Mouse (Mus musculus) liver, embryonic 13.5 days (tissue): ENCODE data around the gene Cyth2. TPM values are rescaled to one million over a fixed set of nuclear protein-coding genes. Genes with fewer than 3 reads are reported as not detected.

Experiments used
- ATAC-seq: fragments of 200-750 bp; cut with Nextera tagmentation; 2 replicates; pipeline ENCODE4 v1.8.0; 2017; ENCODE audit warnings: low read depth, mild to moderate bottlenecking, moderate number of reproducible peaks, moderate library complexity
- DNase-seq: peaks from one replicate; pipeline ENCODE4 v3.0.0; 2022
- H3K27ac ChIP-seq: fragments of 300-500 bp; sonication (generic); 2 replicates; pipeline ENCODE4 v1.5.1; 2015; ENCODE audit warnings: moderate library complexity, mild to moderate bottlenecking, inconsistent platforms
- H3K27me3 ChIP-seq: fragments of 300-500 bp; sonication (generic); 2 replicates; pipeline ENCODE4 v1.6.1; 2015; ENCODE audit warnings: mild to moderate bottlenecking, inconsistent platforms
- H3K36me3 ChIP-seq: fragments of 300-500 bp; sonication (generic); 2 replicates; pipeline ENCODE4 v1.6.1; 2015; ENCODE audit warnings: mild to moderate bottlenecking, inconsistent platforms
- H3K4me1 ChIP-seq: fragments of 300-500 bp; sonication (generic); replicated peaks from 2 replicates; pipeline ENCODE4 v1.6.1; 2015; ENCODE audit warnings: inconsistent platforms
- H3K4me2 ChIP-seq: fragments of 300-500 bp; sonication (generic); 2 replicates; pipeline ENCODE4 v1.6.1; 2015; ENCODE audit warnings: inconsistent platforms, mild to moderate bottlenecking, moderate library complexity
- H3K4me3 ChIP-seq: fragments of 300-500 bp; sonication (generic); replicated peaks from 2 replicates; pipeline ENCODE4 v1.5.1; 2015; ENCODE audit warnings: mild to moderate bottlenecking, inconsistent platforms
- H3K9ac ChIP-seq: fragments of 300-500 bp; sonication (generic); 2 replicates; pipeline ENCODE4 v1.6.1; 2015; ENCODE audit warnings: mild to moderate bottlenecking, inconsistent platforms
- H3K9me3 ChIP-seq: fragments of 300-500 bp; sonication (generic); replicated peaks from 2 replicates; pipeline ENCODE4 v1.6.1; 2016; ENCODE audit warnings: inconsistent platforms
- WGBS: fragments of 180-500 bp; shearing (Covaris S2); methylation state at CpG from one replicate; pipeline ENCODE4 v1.1.7; 2015; ENCODE audit not compliant: insufficient replicate concordance; 5-methylcytosine and 5-hydroxymethylcytosine counted together
- polyA plus RNA-seq: library from polyadenylated mRNA; unstranded; fragments of >200 nt; fragmentation: Nextera tagmentation; extraction: Ambion mirVana; gene quantifications from 2 replicates; pipeline ENCODE4 v1.2.1, GENCODE M21; 2015

Cyth2 gene
- polyA plus RNA-seq, 1 experiment from 2014 or later = 36.1 TPM

- H3K4me3 ChIP-seq = peak within 1 kb of the TSS; percentile 60
- H3K4me1 ChIP-seq = peaks cover 25% of the 10 kb centered on the region
- ATAC-seq (peak; percentile 56), DNase-seq (no peak)
- H3K9ac ChIP-seq = peak within 1 kb of the TSS; percentile 62
- peak within 1 kb of the TSS; percentile 69 for H3K4me2 ChIP-seq
- WGBS = under 1% methylated on average over 38 of the region's 38 CpGs
- no peaks in the 10 kb centered on the region for H3K36me3 ChIP-seq
- H3K27me3 ChIP-seq = peaks cover 81% of the 10 kb centered on the region
- no peak within 1 kb of the TSS for H3K27ac ChIP-seq
- H3K9me3 ChIP-seq = no peaks in the 10 kb centered on the region
Observed at GRCm38 (mm10) chr7:45783511-45784091, 30.8 kb downstream of the Cyth2 start, which contains the start of gene Lmtk3. Gene Lmtk3 (plus strand): TSS chr7:45783738.

DNA sequence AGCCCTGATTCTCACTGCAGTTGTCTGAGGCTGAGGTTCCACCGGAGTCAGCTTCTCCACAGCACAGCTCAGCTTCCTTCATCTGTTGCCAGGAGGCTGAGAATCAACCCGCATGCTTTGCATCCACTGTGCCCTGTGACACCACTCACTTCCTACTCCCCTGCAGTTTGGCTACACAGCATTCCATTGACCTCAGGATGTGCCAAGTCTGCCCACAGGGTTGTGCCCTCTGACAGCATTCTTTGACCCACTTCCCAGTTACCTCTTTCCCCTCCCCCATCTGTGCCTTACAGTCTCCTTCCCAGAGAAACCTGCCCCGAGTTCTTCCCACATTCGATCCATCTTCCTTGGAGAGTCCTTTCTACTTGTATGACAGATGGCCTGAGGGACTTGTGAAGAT, 32.1 kb downstream of the Cyth2 start:
- H3K27ac ChIP-seq = no peak overlapping the region
- H3K4me1 ChIP-seq = peaks cover 25% of the 10 kb centered on the region
- H3K27me3 ChIP-seq = peaks cover 68% of the 10 kb centered on the region
- H3K9ac ChIP-seq = no peak overlapping the region
- WGBS = 61% methylated on average over 4 of the region's 4 CpGs
- no peak overlapping the region for H3K4me2 ChIP-seq
- no peaks in the 10 kb centered on the region for H3K9me3 ChIP-seq
- ATAC-seq (no peak), DNase-seq (no peak)
- no peak overlapping the region for H3K4me3 ChIP-seq
- H3K36me3 ChIP-seq = no peaks in the 10 kb centered on the region

GRCm38 (mm10) chr7:45779081-45779641, 35.2 kb downstream of the Cyth2 start:
- Histone ChIP-seq H3K4me1 (peaks cover 15% of the 10 kb centered on the region), H3K9ac (no peak overlapping the region), H3K27me3 (peaks cover 39% of the 10 kb centered on the region), H3K27ac (no peak overlapping the region), H3K9me3 (no peaks in the 10 kb centered on the region), H3K36me3 (no peaks in the 10 kb centered on the region), H3K4me3 (no peak overlapping the region), H3K4me2 (peak overlapping the region; percentile 26; the same call in 1 of the 2 replicates)
- ATAC-seq = no peak
- WGBS = 15% methylated on average over 22 of the region's 22 CpGs
- no peak for DNase-seq

- ATAC-seq (no peak), DNase-seq (no peak)
- no peak overlapping the region for H3K9ac ChIP-seq
- H3K4me2 ChIP-seq = no peak overlapping the region
- no peak overlapping the region for H3K27ac ChIP-seq
- WGBS = 44% methylated on average over 7 of the region's 7 CpGs
- H3K36me3 ChIP-seq = no peaks in the 10 kb centered on the region
- H3K9me3 ChIP-seq = no peaks in the 10 kb centered on the region
- H3K4me3 ChIP-seq = no peak overlapping the region
- peaks cover 5% of the 10 kb centered on the region for H3K4me1 ChIP-seq
- H3K27me3 ChIP-seq = peaks cover 18% of the 10 kb centered on the region
Observed at GRCm38 (mm10) chr7:45775237-45775636, 39.1 kb downstream of the Cyth2 start.

GRCm38 (mm10) chr7:45771101-45771500, 43.3 kb downstream of the Cyth2 start:
- no peak overlapping the region for H3K9ac ChIP-seq
- H3K4me1 ChIP-seq = no peaks in the 10 kb centered on the region
- DNase-seq (no peak), ATAC-seq (no peak)
- H3K4me2 ChIP-seq = no peak overlapping the region
- WGBS = 49% methylated on average over 4 of the region's 4 CpGs
- no peak overlapping the region for H3K27ac ChIP-seq
- H3K36me3 ChIP-seq = no peaks in the 10 kb centered on the region
- H3K4me3 ChIP-seq = no peak overlapping the region
- H3K9me3 ChIP-seq = no peaks in the 10 kb centered on the region; the same call in 1 of the 2 replicates
- peaks cover 7% of the 10 kb centered on the region; the same call in 1 of the 2 replicates for H3K27me3 ChIP-seq

- Histone ChIP-seq H3K27me3 (peaks cover 7% of the 10 kb centered on the region; the same call in 1 of the 2 replicates), H3K4me1 (no peaks in the 10 kb centered on the region), H3K27ac (no peak overlapping the region), H3K36me3 (no peaks in the 10 kb centered on the region), H3K4me2 (no peak overlapping the region), H3K9ac (no peak overlapping the region), H3K4me3 (no peak overlapping the region), H3K9me3 (no peaks in the 10 kb centered on the region; the same call in 1 of the 2 replicates)
- WGBS = 54% methylated on average over 8 of the region's 8 CpGs
- ATAC-seq (no peak), DNase-seq (no peak)
Observed at GRCm38 (mm10) chr7:45770427-45771082, 43.8 kb downstream of the Cyth2 start.

- DNase-seq (no peak), ATAC-seq (no peak)
- H3K36me3 ChIP-seq = no peaks in the 10 kb centered on the region
- H3K9ac ChIP-seq = no peak overlapping the region
- H3K4me2 ChIP-seq = no peak overlapping the region
- peaks cover 2% of the 10 kb centered on the region; the same call in 1 of the 2 replicates for H3K27me3 ChIP-seq
- WGBS = 71% methylated on average over 6 of the region's 6 CpGs
- no peak overlapping the region for H3K4me3 ChIP-seq
- no peak overlapping the region for H3K27ac ChIP-seq
- no peaks in the 10 kb centered on the region; the same call in 1 of the 2 replicates for H3K9me3 ChIP-seq
- no peaks in the 10 kb centered on the region for H3K4me1 ChIP-seq
Observed at GRCm38 (mm10) chr7:45767500-45767899, 46.9 kb downstream of the Cyth2 start.

- Histone ChIP-seq H3K4me3 (no peak overlapping the region), H3K4me2 (no peak overlapping the region), H3K27me3 (peaks cover 2% of the 10 kb centered on the region; the same call in 1 of the 2 replicates), H3K36me3 (no peaks in the 10 kb centered on the region), H3K9ac (no peak overlapping the region), H3K4me1 (no peaks in the 10 kb centered on the region), H3K27ac (no peak overlapping the region), H3K9me3 (no peaks in the 10 kb centered on the region; the same call in 1 of the 2 replicates)
- ATAC-seq (no peak), DNase-seq (no peak)
- 42% methylated on average over 8 of the region's 8 CpGs for WGBS
Observed at GRCm38 (mm10) chr7:45766764-45767163, 47.6 kb downstream of the Cyth2 start.

DNA sequence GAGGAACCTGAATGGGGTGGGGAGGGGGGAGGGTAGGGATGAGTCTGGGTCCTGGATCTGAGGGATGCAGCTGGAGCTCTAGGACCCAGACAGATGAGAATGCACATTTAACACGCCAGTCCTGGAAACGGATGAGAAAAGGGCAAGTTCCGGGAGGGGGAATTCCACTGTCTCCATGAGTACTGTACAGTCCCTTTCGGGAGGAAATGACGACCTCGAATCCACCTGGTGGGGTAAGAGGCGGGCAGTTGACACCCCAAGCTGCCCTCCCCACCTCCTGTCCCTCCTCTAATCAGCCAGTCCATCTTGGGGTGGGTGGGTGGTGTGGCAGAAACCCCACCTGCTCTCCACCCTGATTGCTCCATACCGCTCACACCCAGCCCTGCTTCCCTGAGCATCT, 48.4 kb downstream of the Cyth2 start:
- WGBS = 43% methylated on average over 8 of the region's 8 CpGs
- H3K27ac ChIP-seq = no peak overlapping the region
- DNase-seq = no peak

DNA sequence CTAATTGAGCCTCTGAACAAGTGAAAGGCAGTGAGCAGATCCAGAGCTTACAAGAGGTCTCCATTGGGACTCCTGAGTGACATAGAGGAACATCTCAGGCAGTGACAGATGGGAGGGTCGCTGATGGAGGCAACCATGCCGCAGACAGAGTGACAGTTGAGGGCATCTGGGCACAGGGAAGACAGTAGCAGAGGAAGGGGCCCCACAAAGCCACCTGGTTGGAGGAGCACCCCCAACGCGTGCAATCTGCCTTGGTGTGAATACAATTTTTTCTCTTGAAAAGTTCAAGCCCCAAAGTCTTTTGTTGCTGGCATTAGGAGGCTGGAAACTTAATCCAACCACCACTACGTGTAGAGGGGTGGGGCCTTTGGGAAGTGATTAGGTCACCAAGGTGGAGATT, 54.2 kb downstream of the Cyth2 start:
- DNase-seq (no peak), ATAC-seq (no peak)
- Histone ChIP-seq H3K36me3 (no peaks in the 10 kb centered on the region), H3K4me1 (0 out of 2 replicates have a peak, but pooled peaks cover 6% of the 10 kb centered on the region), H3K27ac (no peak overlapping the region), H3K4me2 (no peak overlapping the region), H3K4me3 (no peak overlapping the region), H3K27me3 (peaks cover 34% of the 10 kb centered on the region), H3K9me3 (no peaks in the 10 kb centered on the region), H3K9ac (no peak overlapping the region)
- WGBS = 42% methylated on average over 5 of the region's 5 CpGs

More for the DNA sequence above, 48.4 kb downstream of the Cyth2 start:
- Histone ChIP-seq H3K27me3 (peaks cover 3% of the 10 kb centered on the region; the same call in 1 of the 2 replicates), H3K9me3 (no peaks in the 10 kb centered on the region; the same call in 1 of the 2 replicates), H3K4me2 (no peak overlapping the region), H3K36me3 (no peaks in the 10 kb centered on the region), H3K4me1 (no peaks in the 10 kb centered on the region), H3K9ac (no peak overlapping the region), H3K4me3 (no peak overlapping the region)
- ATAC-seq = no peak

- Histone ChIP-seq H3K9ac (no peak overlapping the region), H3K4me1 (0 out of 2 replicates have a peak, but pooled peaks cover 6% of the 10 kb centered on the region)
- peak; percentile 43; the same call in 1 of the 2 replicates for ATAC-seq
Observed at GRCm38 (mm10) chr7:45759400-45759799, 55.0 kb downstream of the Cyth2 start.

More at GRCm38 (mm10) chr7:45759400-45759799, 55.0 kb downstream of the Cyth2 start:
- Histone ChIP-seq H3K4me2 (peak overlapping the region; percentile 49), H3K9me3 (no peaks in the 10 kb centered on the region), H3K4me3 (no peak overlapping the region), H3K27me3 (peaks cover 34% of the 10 kb centered on the region), H3K36me3 (no peaks in the 10 kb centered on the region), H3K27ac (no peak overlapping the region)
- WGBS = 8% methylated on average over 26 of the region's 27 CpGs
- DNase-seq = no peak
